29 mouse cellular contexts compared by ENCODE assay signal in the genomic region with DNA sequence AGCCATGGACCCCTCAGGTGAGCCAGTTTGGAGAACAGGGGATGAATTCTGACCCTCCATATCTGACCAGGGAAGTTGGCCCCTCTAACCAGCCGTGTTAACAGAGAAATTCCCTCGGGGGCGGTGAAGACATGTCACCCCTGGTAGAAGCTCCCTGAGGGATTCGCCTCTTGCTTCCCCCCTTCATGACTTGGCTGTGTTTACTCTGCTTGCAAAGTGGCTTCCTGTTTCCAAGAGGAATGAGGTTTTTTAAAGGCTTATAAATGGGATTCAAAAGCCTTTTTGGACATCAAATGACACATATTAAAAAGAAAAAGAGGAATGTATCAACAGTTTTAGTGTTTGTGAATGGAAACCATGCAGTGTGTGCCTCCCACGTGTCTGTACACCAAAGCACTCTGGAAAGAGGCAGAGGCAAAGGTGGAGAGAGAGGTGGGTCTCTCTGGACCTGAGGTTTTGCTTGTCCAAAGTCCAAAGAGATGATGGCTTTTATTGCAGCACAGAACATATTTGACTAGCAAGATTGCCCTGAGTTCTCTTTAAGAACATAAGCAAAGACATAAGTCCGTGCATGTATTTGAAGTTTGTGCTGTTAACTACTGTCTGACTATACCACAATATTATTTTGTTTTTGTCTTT.
DNase-seq lines count a peak whose midpoint lies in the region; ATAC-seq and TF ChIP-seq lines count a peak whose summit lies in the region.
"Had no signal": no experiment of that assay in that cellular context is flagged by ENCODE, and none has a peak within 500 bp of the region (broad histone marks: within the 10 kb centered on the region; RNA-seq: fewer than 3 reads in every experiment).

No protein-coding gene starts in this region.

- no peaks in the 10 kb centered on the region for H3K27me3 ChIP-seq in intestine, embryonic 14.5 days (replicated peaks; ENCODE audit: control insufficient read depth, insufficient read depth, low read length)
- H3K27me3 ChIP-seq in intestine, postnatal 0 days (replicated peaks; ENCODE audit: control insufficient read depth, insufficient read depth, low read length) = no peaks in the 10 kb centered on the region
- no peaks in the 10 kb centered on the region for H3K27me3 ChIP-seq in forebrain, embryonic 11.5 days (ENCODE audit: control insufficient read depth, insufficient read depth, low read length)
- H3K27me3 ChIP-seq: heart, embryonic 15.5 days; liver, embryonic 12.5 days; midbrain, embryonic 15.5 days had no signal

- peak; percentile 24 for DNase-seq in kidney, adult 11 months
- no peak for DNase-seq in kidney, adult 18-20 months
- peak; percentile 50 for DNase-seq in intestine, embryonic 14.5 days (ENCODE audit: low spot score)
- peak; percentile 50 for DNase-seq in kidney, postnatal 10 days
- DNase-seq in right cerebral cortex, postnatal 36 days (ENCODE audit: low spot score in 2 of 2) = no peak
- no peak for DNase-seq in left cerebral cortex, postnatal 4 days
- no peak for DNase-seq in forebrain, embryonic 11.5 days (ENCODE audit: low spot score)
- DNase-seq: adrenal gland, postnatal 25 days; cerebellum, adult 18-20 months; cerebellum, postnatal 10 days; forebrain, postnatal 0 days; heart, postnatal 36 days; layer of hippocampus, adult 9-11 months; liver, postnatal 0 days; retina, postnatal 1 day; right cerebral cortex, postnatal 14 days; thymus, postnatal 25 days had no signal

- 35% methylated on average over 6 of the region's 6 CpGs for WGBS in intestine, embryonic 14.5 days
- 24% methylated on average over 6 of the region's 6 CpGs for whole genome bisulfite sequencing in intestine, postnatal 0 days
- WGBS in forebrain, embryonic 11.5 days = 82% methylated on average over 6 of the region's 6 CpGs

- no peak for TF ChIP-seq CTCF in intestine, postnatal 0 days (IDR thresholded peaks at IDR 0.05; ENCODE audit: low read depth)

- H3K27ac ChIP-seq in intestine, embryonic 14.5 days (ENCODE audit: low read depth) = no peak overlapping the region
- no peak overlapping the region for H3K27ac ChIP-seq in intestine, postnatal 0 days (ENCODE audit: low read depth, low read length)
- H3K27ac ChIP-seq in forebrain, embryonic 11.5 days (ENCODE audit: low read depth, low read length) = no peak overlapping the region
- H3K27ac ChIP-seq: forebrain, embryonic 12.5 days; heart, embryonic 15.5 days; hindbrain, embryonic 12.5 days; hindbrain, postnatal 0 days; limb, embryonic 13.5 days; liver, embryonic 12.5 days; midbrain, embryonic 10.5 days; midbrain, embryonic 15.5 days; neural tube, embryonic 15.5 days had no signal

- peaks cover 17% of the 10 kb centered on the region for H3K4me1 ChIP-seq in intestine, embryonic 14.5 days (replicated peaks; ENCODE audit: control insufficient read depth, insufficient read depth, low read length)
- peaks cover 10% of the 10 kb centered on the region for H3K4me1 ChIP-seq in intestine, postnatal 0 days (replicated peaks; ENCODE audit: control insufficient read depth, insufficient read depth, low read length)
- H3K4me1 ChIP-seq in forebrain, embryonic 11.5 days (replicated peaks; ENCODE audit: control insufficient read depth, insufficient read depth, low read length) = no peaks in the 10 kb centered on the region
- H3K4me1 ChIP-seq: forebrain, embryonic 12.5 days; hindbrain, embryonic 12.5 days; limb, embryonic 13.5 days; liver, embryonic 12.5 days; midbrain, embryonic 10.5 days; midbrain, embryonic 15.5 days; neural tube, embryonic 15.5 days had no signal

- no peaks in the 10 kb centered on the region for H3K36me3 ChIP-seq in intestine, embryonic 14.5 days (ENCODE audit: control insufficient read depth, insufficient read depth, low read length)
- no peaks in the 10 kb centered on the region for H3K36me3 ChIP-seq in intestine, postnatal 0 days (ENCODE audit: control insufficient read depth, insufficient read depth)
- H3K36me3 ChIP-seq in forebrain, embryonic 11.5 days (ENCODE audit: control insufficient read depth, insufficient read depth, low read length) = no peaks in the 10 kb centered on the region
- H3K36me3 ChIP-seq: forebrain, embryonic 12.5 days; heart, embryonic 15.5 days; hindbrain, embryonic 12.5 days; limb, embryonic 13.5 days; liver, embryonic 12.5 days; midbrain, embryonic 10.5 days; midbrain, embryonic 15.5 days; neural tube, embryonic 15.5 days had no signal

- intact Hi-C loops in left cerebral cortex, postnatal 4 days (cut with DNase I) = no loop called here

- H3K4me2 ChIP-seq in intestine, embryonic 14.5 days (ENCODE audit: low read length) = no peak overlapping the region
- peak overlapping the region; percentile 9; the same call in 1 of the 2 replicates for H3K4me2 ChIP-seq in intestine, postnatal 0 days (replicated peaks; ENCODE audit: low read depth)
- no peak overlapping the region for H3K4me2 ChIP-seq in forebrain, embryonic 11.5 days (ENCODE audit: low read depth, low read length, severe bottlenecking)
- H3K4me2 ChIP-seq: forebrain, embryonic 12.5 days; heart, embryonic 15.5 days; hindbrain, embryonic 12.5 days; limb, embryonic 13.5 days; liver, embryonic 12.5 days; midbrain, embryonic 15.5 days; neural tube, embryonic 15.5 days had no signal

- H3K9me3 ChIP-seq in intestine, embryonic 14.5 days (ENCODE audit: control insufficient read depth, low read length) = no peaks in the 10 kb centered on the region
- no peaks in the 10 kb centered on the region for H3K9me3 ChIP-seq in intestine, postnatal 0 days (ENCODE audit: control insufficient read depth)
- no peaks in the 10 kb centered on the region for H3K9me3 ChIP-seq in forebrain, embryonic 11.5 days (ENCODE audit: control insufficient read depth, low read length)
- H3K9me3 ChIP-seq: forebrain, embryonic 12.5 days; heart, embryonic 15.5 days; hindbrain, embryonic 12.5 days; limb, embryonic 13.5 days; liver, embryonic 12.5 days; midbrain, embryonic 10.5 days; midbrain, embryonic 15.5 days; neural tube, embryonic 15.5 days had no signal

- H3K9ac ChIP-seq in intestine, embryonic 14.5 days (ENCODE audit: low read length) = no peak overlapping the region
- no peak overlapping the region for H3K9ac ChIP-seq in intestine, postnatal 0 days (ENCODE audit: low read depth, low read length)
- H3K9ac ChIP-seq in forebrain, embryonic 11.5 days (ENCODE audit: low read length) = no peak overlapping the region
- H3K9ac ChIP-seq: forebrain, embryonic 12.5 days; forebrain, postnatal 0 days; heart, embryonic 15.5 days; hindbrain, embryonic 12.5 days; limb, embryonic 13.5 days; liver, embryonic 12.5 days; liver, postnatal 0 days; midbrain, embryonic 15.5 days; neural tube, embryonic 15.5 days had no signal

- H3K4me3 ChIP-seq in intestine, embryonic 14.5 days (ENCODE audit: low read depth, low read length) = no peak overlapping the region
- no peak overlapping the region for H3K4me3 ChIP-seq in intestine, postnatal 0 days (ENCODE audit: low read depth, low read length)
- no peak overlapping the region for H3K4me3 ChIP-seq in forebrain, embryonic 11.5 days (ENCODE audit: low read depth, low read length)
- H3K4me3 ChIP-seq: erythroblast, embryonic 14.5 days; forebrain, embryonic 12.5 days; heart, embryonic 15.5 days; hindbrain, embryonic 12.5 days; limb, embryonic 13.5 days; liver, embryonic 12.5 days; midbrain, embryonic 10.5 days; midbrain, embryonic 15.5 days; neural tube, embryonic 15.5 days had no signal

- ATAC-seq in intestine, embryonic 14.5 days (replicated peaks; ENCODE audit: low FRiP score, low TSS enrichment, low read depth) = no peak
- no peak for ATAC-seq in intestine, postnatal 0 days
- ATAC-seq in forebrain, embryonic 11.5 days (replicated peaks; ENCODE audit: low FRiP score) = no peak
- ATAC-seq: forebrain, postnatal 0 days; hindbrain, postnatal 0 days; liver, embryonic 12.5 days; liver, postnatal 0 days; lung, postnatal 0 days; midbrain, embryonic 15.5 days had no signal

Comparison
In these comparisons a context has a peak if more than half of its experiments do, and no peak if none do; other contexts are left out.
1. DNase-seq: peak in kidney, adult 11 months (single experiment), intestine, embryonic 14.5 days (single experiment) and kidney, postnatal 10 days (single experiment); none in kidney, adult 18-20 months (single experiment), right cerebral cortex, postnatal 36 days (0 of 2), left cerebral cortex, postnatal 4 days (single experiment) and forebrain, embryonic 11.5 days (single experiment).